Mouse (Mus musculus) embryonic fibroblast, embryonic 13.5 days (primary cell): ENCODE measurements around the gene Tubg2.

ENCODE experiments used
- CTCF ChIP-seq: IDR thresholded peaks from 2 replicates; pipeline ENCODE4 v1.5.1; 2011; ENCODE audit warnings: mild to moderate bottlenecking, control low read depth, low read length, moderate library complexity, borderline replicate concordance; ENCODE audit not compliant: insufficient read depth
- POLR2A ChIP-seq: IDR thresholded peaks from 2 replicates; pipeline ENCODE4 v1.6.1; 2011; ENCODE audit warnings: low read depth, mild to moderate bottlenecking, control low read depth, low read length, moderate library complexity

DNA sequence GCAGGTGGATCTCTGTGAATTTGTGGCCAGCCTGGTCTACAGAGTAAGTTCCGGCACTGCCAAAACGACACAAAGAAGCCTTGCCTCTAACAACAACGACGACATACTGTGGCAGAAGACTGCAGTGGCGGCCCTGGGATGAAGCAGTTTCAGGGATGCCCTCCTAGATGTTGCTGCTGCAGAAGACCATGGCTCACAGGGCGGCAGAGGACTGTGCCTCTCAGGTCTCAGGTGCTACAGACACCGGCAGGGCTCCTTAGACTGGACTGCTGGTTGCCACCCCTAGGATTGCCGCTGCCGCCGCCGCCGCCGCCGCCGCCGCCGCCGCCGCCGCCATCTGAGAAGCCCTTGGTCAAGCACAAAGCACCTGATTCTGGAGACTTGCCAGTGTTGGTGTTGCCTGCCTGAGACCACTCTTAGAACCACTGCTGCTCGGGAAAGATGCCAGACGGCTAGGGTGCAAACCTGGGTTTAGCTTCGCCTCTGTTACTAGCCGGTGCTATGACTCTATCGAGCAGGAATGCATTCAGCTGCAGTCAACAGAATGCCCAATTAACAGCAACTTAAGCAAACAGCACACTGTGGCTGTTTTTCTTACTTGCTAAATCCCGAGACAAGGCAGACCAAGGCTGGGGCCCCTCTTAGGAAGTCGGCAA is 15.4 kb upstream of the Tubg2 start:
- TF ChIP-seq CTCF: no peak
- TF ChIP-seq POLR2A: no peak
